Mouse (Mus musculus): ENCODE measurements around the gene Ghrhr. TPM values are rescaled to one million over a fixed set of nuclear protein-coding genes. Genes with fewer than 3 reads are reported as not detected.

Ghrhr gene
- polyA plus RNA-seq, 2 experiments, result 0.02 TPM; not detected in 1

- H3K27ac ChIP-seq, result no peak overlapping the region
- ATAC-seq (ENCODE audit: insufficient read depth) (no peak), DNase-seq (ENCODE audit: low read depth in 3 of 3, low spot score in 3 of 3) (no peak)
- no peaks in the 10 kb centered on the region for H3K27me3 ChIP-seq (ENCODE audit: control insufficient read depth, insufficient read depth, low read length)
- H3K4me2 ChIP-seq (ENCODE audit: low read depth), result no peak overlapping the region
- no peak for TF ChIP-seq CTCF (IDR thresholded peaks at IDR 0.05; ENCODE audit: low read depth)
- no peak for TF ChIP-seq EP300 (IDR thresholded peaks at IDR 0.05; ENCODE audit: low read depth)
- H3K4me1 ChIP-seq (replicated peaks; ENCODE audit: control insufficient read depth in 2 of 2, insufficient read depth in 2 of 2, low read length in 1 of 2), result no peaks in the 10 kb centered on the region
- H3K36me3 ChIP-seq (replicated peaks; ENCODE audit: control insufficient read depth, insufficient read depth, low read depth), result no peaks in the 10 kb centered on the region
- H3K4me3 ChIP-seq (ENCODE audit: insufficient read depth in 1 of 2, low read depth in 2 of 2, low read length in 2 of 2), result no peak overlapping the region
- WGBS (ENCODE audit: insufficient replicate concordance), result 62% methylated on average over 9 of the region's 9 CpGs
- H3K9ac ChIP-seq (replicated peaks), result no peak overlapping the region
- H3K9me3 ChIP-seq (ENCODE audit: control insufficient read depth, low read length), result no peaks in the 10 kb centered on the region
Measured at GRCm38 (mm10) chr6:55398869-55399628, 23.0 kb downstream of the Ghrhr start.

GRCm38 (mm10) chr6:55399910-55400309 is 23.8 kb downstream of the Ghrhr start:
- no peak overlapping the region for H3K4me3 ChIP-seq (ENCODE audit: insufficient read depth in 1 of 2, low read depth in 2 of 2, low read length in 2 of 2)
- H3K4me2 ChIP-seq (ENCODE audit: low read depth), result no peak overlapping the region
- H3K36me3 ChIP-seq (replicated peaks; ENCODE audit: control insufficient read depth, insufficient read depth, low read depth), result no peaks in the 10 kb centered on the region
- no peak for ATAC-seq (ENCODE audit: insufficient read depth)
- DNase-seq (ENCODE audit: low read depth in 3 of 3, low spot score in 3 of 3), result no peak
- no peak overlapping the region for H3K27ac ChIP-seq
- WGBS (ENCODE audit: insufficient replicate concordance), result 58% methylated on average over 5 of the region's 5 CpGs
- H3K9me3 ChIP-seq (ENCODE audit: control insufficient read depth, low read length), result no peaks in the 10 kb centered on the region
- TF ChIP-seq EP300 (IDR thresholded peaks at IDR 0.05; ENCODE audit: low read depth) (no peak), CTCF (IDR thresholded peaks at IDR 0.05; ENCODE audit: low read depth) (no peak)
- H3K27me3 ChIP-seq (ENCODE audit: control insufficient read depth, insufficient read depth, low read length), result no peaks in the 10 kb centered on the region
- no peak overlapping the region for H3K9ac ChIP-seq (replicated peaks)
- no peaks in the 10 kb centered on the region for H3K4me1 ChIP-seq (replicated peaks; ENCODE audit: control insufficient read depth in 2 of 2, insufficient read depth in 2 of 2, low read length in 1 of 2)

- TF ChIP-seq CTCF (IDR thresholded peaks at IDR 0.05; ENCODE audit: low read depth) (no peak), EP300 (IDR thresholded peaks at IDR 0.05; ENCODE audit: low read depth) (no peak)
- Histone ChIP-seq H3K4me3 (ENCODE audit: insufficient read depth in 1 of 2, low read depth in 2 of 2, low read length in 2 of 2) (no peak overlapping the region), H3K27ac (no peak overlapping the region), H3K9ac (replicated peaks) (no peak overlapping the region), H3K27me3 (ENCODE audit: control insufficient read depth, insufficient read depth, low read length) (no peaks in the 10 kb centered on the region), H3K36me3 (replicated peaks; ENCODE audit: control insufficient read depth, insufficient read depth, low read depth) (no peaks in the 10 kb centered on the region), H3K4me2 (ENCODE audit: low read depth) (no peak overlapping the region), H3K9me3 (ENCODE audit: control insufficient read depth, low read length) (no peaks in the 10 kb centered on the region), H3K4me1 (replicated peaks; ENCODE audit: control insufficient read depth in 2 of 2, insufficient read depth in 2 of 2, low read length in 1 of 2) (no peaks in the 10 kb centered on the region)
- 43% methylated on average over 9 of the region's 9 CpGs for WGBS (ENCODE audit: insufficient replicate concordance)
- no peak for DNase-seq (ENCODE audit: low read depth in 3 of 3, low spot score in 3 of 3)
- no peak for ATAC-seq (ENCODE audit: insufficient read depth)
Measured at GRCm38 (mm10) chr6:55402041-55402776, 26.1 kb downstream of the Ghrhr start.

GRCm38 (mm10) chr6:55403411-55404309 is 27.6 kb downstream of the Ghrhr start:
- H3K9ac ChIP-seq (replicated peaks), result no peak overlapping the region
- ATAC-seq (ENCODE audit: insufficient read depth) (no peak), DNase-seq (ENCODE audit: low read depth in 3 of 3, low spot score in 3 of 3) (no peak)
- no peak overlapping the region for H3K4me2 ChIP-seq (ENCODE audit: low read depth)
- H3K36me3 ChIP-seq (replicated peaks; ENCODE audit: control insufficient read depth, insufficient read depth, low read depth), result no peaks in the 10 kb centered on the region
- no peaks in the 10 kb centered on the region for H3K27me3 ChIP-seq (ENCODE audit: control insufficient read depth, insufficient read depth, low read length)
- no peak for TF ChIP-seq CTCF (IDR thresholded peaks at IDR 0.05; ENCODE audit: low read depth)
- no peak overlapping the region for H3K4me3 ChIP-seq (ENCODE audit: insufficient read depth in 1 of 2, low read depth in 2 of 2, low read length in 2 of 2)
- H3K4me1 ChIP-seq (replicated peaks; ENCODE audit: control insufficient read depth in 2 of 2, insufficient read depth in 2 of 2, low read length in 1 of 2), result no peaks in the 10 kb centered on the region
- H3K27ac ChIP-seq, result no peak overlapping the region
- 41% methylated on average over 9 of the region's 9 CpGs for WGBS (ENCODE audit: insufficient replicate concordance)
- no peaks in the 10 kb centered on the region for H3K9me3 ChIP-seq (ENCODE audit: control insufficient read depth, low read length)
